Mouse (Mus musculus) cerebellum, adult 11 months (tissue): Measurements from ENCODE around the gene Tomm22.
"Not testable (repeated sequence)": the region's sequence is repeated elsewhere in the genome, so short reads cannot be mapped to it uniquely, and the experiment has no call there.

Experiments
- DNase-seq: peaks from one replicate; pipeline ENCODE4 v3.0.0; 2022

The Tomm22 gene

GRCm38 (mm10) chr15:79670249-79670971, at the start of gene Tomm22:
Tomm22 (plus strand) TSS chr15:79670861.
- DNase-seq, result peak; percentile 85

- DNase-seq, result no peak
These were observed 40.2 kb upstream of the Tomm22 start for GRCm38 (mm10) chr15:79630471-79630870.

- DNase-seq, result no peak
These were observed 29.4 kb upstream of the Tomm22 start for GRCm38 (mm10) chr15:79641135-79641817.

- no peak for DNase-seq
These were observed 25.2 kb upstream of the Tomm22 start for GRCm38 (mm10) chr15:79645483-79645882.

GRCm38 (mm10) chr15:79648130-79648529, 22.5 kb upstream of the Tomm22 start:
- no peak for DNase-seq

GRCm38 (mm10) chr15:79650569-79650968, 20.1 kb upstream of the Tomm22 start:
- DNase-seq, result no peak

- DNase-seq, result no peak
These were observed 19.2 kb upstream of the Tomm22 start for GRCm38 (mm10) chr15:79651481-79651880.

- DNase-seq, result no peak
These were observed 14.2 kb upstream of the Tomm22 start for GRCm38 (mm10) chr15:79656451-79656850.

GRCm38 (mm10) chr15:79657837-79658530, 12.7 kb upstream of the Tomm22 start:
- DNase-seq, result peak; percentile 84

GRCm38 (mm10) chr15:79658531-79659375, 11.9 kb upstream of the Tomm22 start, which contains the start of the genes Fam227a and Cby1:
Fam227a (minus strand) TSS chr15:79658956.
Cby1 (plus strand) TSS chr15:79659199.
- DNase-seq, result peak; percentile 94

GRCm38 (mm10) chr15:79661852-79662251, 8.8 kb upstream of the Tomm22 start:
- DNase-seq, result no peak

- no peak for DNase-seq
These were observed 6.0 kb upstream of the Tomm22 start for GRCm38 (mm10) chr15:79664666-79665065.

GRCm38 (mm10) chr15:79669195-79669594, 1.5 kb upstream of the Tomm22 start:
- DNase-seq, result no peak

- no peak for DNase-seq
These were observed 275 bp downstream of the Tomm22 start for GRCm38 (mm10) chr15:79670972-79671299.

- DNase-seq, result not testable (repeated sequence)
These were observed 1.2 kb downstream of the Tomm22 start for GRCm38 (mm10) chr15:79671828-79672348.

GRCm38 (mm10) chr15:79677936-79678335, 7.3 kb downstream of the Tomm22 start:
- DNase-seq, result no peak

GRCm38 (mm10) chr15:79681973-79682372, 11.3 kb downstream of the Tomm22 start:
- DNase-seq, result no peak

GRCm38 (mm10) chr15:79683146-79683545, 12.5 kb downstream of the Tomm22 start:
- no peak for DNase-seq

GRCm38 (mm10) chr15:79683707-79684465, 13.2 kb downstream of the Tomm22 start:
- DNase-seq, result no peak

GRCm38 (mm10) chr15:79684616-79685015, 14.0 kb downstream of the Tomm22 start:
- no peak for DNase-seq

- no peak for DNase-seq
These were observed 14.5 kb downstream of the Tomm22 start for GRCm38 (mm10) chr15:79685141-79685641.
